Mouse (Mus musculus): ENCODE data around the gene Fam107b. TPM values are rescaled to one million over a fixed set of nuclear protein-coding genes. Genes with fewer than 3 reads are reported as not detected.

Fam107b gene
- total RNA-seq, 1 experiment from 2014 or later = 624 TPM

- no peak for ATAC-seq (replicated peaks in 1 of 2; ENCODE audit: insufficient read depth in 1 of 2, low FRiP score in 2 of 2, low TSS enrichment in 1 of 2, low read depth in 1 of 2, poor library complexity in 2 of 2, severe bottlenecking in 2 of 2)
Observed at GRCm38 (mm10) chr2:3642949-3643348, 72.7 kb downstream of the Fam107b start.

- peak in 1 of 2 experiments; percentile 59; a peak in 1 of 4 replicates for ATAC-seq (replicated peaks in 1 of 2; ENCODE audit: insufficient read depth in 1 of 2, low FRiP score in 2 of 2, low TSS enrichment in 1 of 2, low read depth in 1 of 2, poor library complexity in 2 of 2, severe bottlenecking in 2 of 2)
Observed at GRCm38 (mm10) chr2:3645741-3646140, 75.5 kb downstream of the Fam107b start.

GRCm38 (mm10) chr2:3649171-3649570 is 78.9 kb downstream of the Fam107b start:
- ATAC-seq (replicated peaks in 1 of 2; ENCODE audit: insufficient read depth in 1 of 2, low FRiP score in 2 of 2, low TSS enrichment in 1 of 2, low read depth in 1 of 2, poor library complexity in 2 of 2, severe bottlenecking in 2 of 2) = no peak

GRCm38 (mm10) chr2:3654606-3655005 is 84.3 kb downstream of the Fam107b start:
- no peak for ATAC-seq (replicated peaks in 1 of 2; ENCODE audit: insufficient read depth in 1 of 2, low FRiP score in 2 of 2, low TSS enrichment in 1 of 2, low read depth in 1 of 2, poor library complexity in 2 of 2, severe bottlenecking in 2 of 2)

GRCm38 (mm10) chr2:3656091-3656490 is 85.8 kb downstream of the Fam107b start:
- no peak for ATAC-seq (replicated peaks in 1 of 2; ENCODE audit: insufficient read depth in 1 of 2, low FRiP score in 2 of 2, low TSS enrichment in 1 of 2, low read depth in 1 of 2, poor library complexity in 2 of 2, severe bottlenecking in 2 of 2)

GRCm38 (mm10) chr2:3656834-3657233 is 86.5 kb downstream of the Fam107b start:
- no peak for ATAC-seq (replicated peaks in 1 of 2; ENCODE audit: insufficient read depth in 1 of 2, low FRiP score in 2 of 2, low TSS enrichment in 1 of 2, low read depth in 1 of 2, poor library complexity in 2 of 2, severe bottlenecking in 2 of 2)

- ATAC-seq (replicated peaks in 1 of 2; ENCODE audit: insufficient read depth in 1 of 2, low FRiP score in 2 of 2, low TSS enrichment in 1 of 2, low read depth in 1 of 2, poor library complexity in 2 of 2, severe bottlenecking in 2 of 2) = no peak
Observed at GRCm38 (mm10) chr2:3657376-3657775, 87.1 kb downstream of the Fam107b start.

- ATAC-seq (replicated peaks in 1 of 2; ENCODE audit: insufficient read depth in 1 of 2, low FRiP score in 2 of 2, low TSS enrichment in 1 of 2, low read depth in 1 of 2, poor library complexity in 2 of 2, severe bottlenecking in 2 of 2) = peak; percentile 95 to 99
Observed at GRCm38 (mm10) chr2:3657811-3658730, 87.8 kb downstream of the Fam107b start.

- no peak for ATAC-seq (replicated peaks in 1 of 2; ENCODE audit: insufficient read depth in 1 of 2, low FRiP score in 2 of 2, low TSS enrichment in 1 of 2, low read depth in 1 of 2, poor library complexity in 2 of 2, severe bottlenecking in 2 of 2)
Observed at GRCm38 (mm10) chr2:3658900-3659299, 88.6 kb downstream of the Fam107b start.

- ATAC-seq (replicated peaks in 1 of 2; ENCODE audit: insufficient read depth in 1 of 2, low FRiP score in 2 of 2, low TSS enrichment in 1 of 2, low read depth in 1 of 2, poor library complexity in 2 of 2, severe bottlenecking in 2 of 2) = no peak
Observed at GRCm38 (mm10) chr2:3659300-3659910, 89.1 kb downstream of the Fam107b start.

GRCm38 (mm10) chr2:3664086-3664485 is 93.8 kb downstream of the Fam107b start:
- ATAC-seq (replicated peaks in 1 of 2; ENCODE audit: insufficient read depth in 1 of 2, low FRiP score in 2 of 2, low TSS enrichment in 1 of 2, low read depth in 1 of 2, poor library complexity in 2 of 2, severe bottlenecking in 2 of 2) = peak; percentile 87 to 90

GRCm38 (mm10) chr2:3668682-3669081 is 98.4 kb downstream of the Fam107b start:
- peak; percentile 72 to 76 for ATAC-seq (replicated peaks in 1 of 2; ENCODE audit: insufficient read depth in 1 of 2, low FRiP score in 2 of 2, low TSS enrichment in 1 of 2, low read depth in 1 of 2, poor library complexity in 2 of 2, severe bottlenecking in 2 of 2)

- no peak for ATAC-seq (replicated peaks in 1 of 2; ENCODE audit: insufficient read depth in 1 of 2, low FRiP score in 2 of 2, low TSS enrichment in 1 of 2, low read depth in 1 of 2, poor library complexity in 2 of 2, severe bottlenecking in 2 of 2)
Observed at GRCm38 (mm10) chr2:3669646-3670045, 99.4 kb downstream of the Fam107b start.

GRCm38 (mm10) chr2:3672654-3673367 is 102.5 kb downstream of the Fam107b start:
- no peak for ATAC-seq (replicated peaks in 1 of 2; ENCODE audit: insufficient read depth in 1 of 2, low FRiP score in 2 of 2, low TSS enrichment in 1 of 2, low read depth in 1 of 2, poor library complexity in 2 of 2, severe bottlenecking in 2 of 2)

- ATAC-seq (replicated peaks in 1 of 2; ENCODE audit: insufficient read depth in 1 of 2, low FRiP score in 2 of 2, low TSS enrichment in 1 of 2, low read depth in 1 of 2, poor library complexity in 2 of 2, severe bottlenecking in 2 of 2) = no peak
Observed at GRCm38 (mm10) chr2:3675481-3675880, 105.2 kb downstream of the Fam107b start.

GRCm38 (mm10) chr2:3682699-3683098 is 112.4 kb downstream of the Fam107b start:
- ATAC-seq (replicated peaks in 1 of 2; ENCODE audit: insufficient read depth in 1 of 2, low FRiP score in 2 of 2, low TSS enrichment in 1 of 2, low read depth in 1 of 2, poor library complexity in 2 of 2, severe bottlenecking in 2 of 2) = no peak

GRCm38 (mm10) chr2:3683343-3683742 is 113.1 kb downstream of the Fam107b start:
- ATAC-seq (replicated peaks in 1 of 2; ENCODE audit: insufficient read depth in 1 of 2, low FRiP score in 2 of 2, low TSS enrichment in 1 of 2, low read depth in 1 of 2, poor library complexity in 2 of 2, severe bottlenecking in 2 of 2) = no peak

GRCm38 (mm10) chr2:3683751-3684229 is 113.5 kb downstream of the Fam107b start:
- ATAC-seq (replicated peaks in 1 of 2; ENCODE audit: insufficient read depth in 1 of 2, low FRiP score in 2 of 2, low TSS enrichment in 1 of 2, low read depth in 1 of 2, poor library complexity in 2 of 2, severe bottlenecking in 2 of 2) = no peak

All from hematopoietic stem cell, adult 5-6 weeks (primary cell).